Mouse (Mus musculus) heart, adult 11 months (tissue): ENCODE measurements around the gene Olfr235.
"Not testable (repeated sequence)": the region's sequence is repeated elsewhere in the genome, so short reads cannot be mapped to it uniquely, and the experiment has no call there.

Experiments
- DNase-seq: peaks from one replicate; pipeline ENCODE4 v3.0.0; 2022

Olfr235 gene

DNA sequence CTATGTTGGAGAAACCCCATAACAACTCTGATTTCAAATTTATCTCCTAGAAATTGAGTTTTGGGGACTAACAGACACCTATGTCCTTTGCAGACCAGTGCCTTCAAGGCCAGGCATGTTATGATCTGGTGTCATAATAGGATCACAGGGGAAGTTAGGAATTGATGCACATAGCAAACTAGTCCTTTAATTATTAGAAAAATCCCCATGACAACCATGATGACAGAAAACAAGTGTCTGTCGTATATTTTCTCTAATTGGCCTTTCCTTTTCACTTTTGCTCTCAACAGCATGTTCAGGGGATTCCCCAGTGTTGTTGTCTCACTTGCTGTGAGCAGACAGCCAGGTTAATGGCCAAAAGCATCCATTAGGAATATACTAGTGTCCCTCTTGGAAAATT lies at the start of gene Olfr235:
Gene Olfr235 (plus strand): TSS at position 301 of the 400 bp plus-strand sequence.
- no peak for DNase-seq

- DNase-seq: not testable (repeated sequence)
These were observed 28.3 kb upstream of the Olfr235 start, which contains the start of gene Olfr1432 for GRCm38 (mm10) chr19:12232496-12232895. Gene Olfr1432 (minus strand): TSS chr19:12232596.

- no peak for DNase-seq
These were observed 19.3 kb upstream of the Olfr235 start, which contains the start of gene Olfr262 for GRCm38 (mm10) chr19:12241559-12241958. Gene Olfr262 (minus strand): TSS chr19:12241659.

- no peak for DNase-seq
These were observed 18.7 kb downstream of the Olfr235 start, which contains the start of gene Olfr1434 for GRCm38 (mm10) chr19:12279554-12279953. Gene Olfr1434 (plus strand): TSS chr19:12279854.

GRCm38 (mm10) chr19:12292979-12293378 lies 32.1 kb downstream of the Olfr235 start:
- no peak for DNase-seq

DNA sequence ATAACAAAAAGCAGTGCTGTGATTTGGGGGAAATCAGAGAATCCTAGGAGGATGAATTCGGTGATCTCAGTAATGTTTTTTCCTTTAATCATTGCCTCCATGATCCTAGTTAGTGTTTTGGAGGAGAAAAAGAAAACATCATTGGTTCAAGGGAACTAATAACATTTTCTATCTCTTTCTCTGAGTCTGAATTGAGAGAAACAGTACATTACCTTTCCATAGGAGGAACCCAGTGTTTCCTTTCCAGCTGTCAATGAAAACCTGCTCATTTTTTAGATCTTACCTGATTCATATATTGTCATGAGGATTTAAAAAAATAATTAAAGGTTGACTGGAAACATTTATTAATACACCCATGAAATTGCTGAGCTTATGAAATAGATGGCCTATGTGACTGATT lies 38.2 kb downstream of the Olfr235 start, which contains the start of gene Olfr1436:
Gene Olfr1436 (minus strand): TSS at position 101 of the 400 bp plus-strand sequence.
- not testable (repeated sequence) for DNase-seq
